Mouse (Mus musculus): ENCODE data around the gene Pde4d.

Gene Pde4d

GRCm38 (mm10) chr13:109639286-109639685 lies 1189.5 kb downstream of the Pde4d start:
- DNase-seq: no peak

GRCm38 (mm10) chr13:109641562-109641961 lies 1191.8 kb downstream of the Pde4d start:
- no peak for DNase-seq

GRCm38 (mm10) chr13:109643419-109643818 lies 1193.7 kb downstream of the Pde4d start:
- no peak for DNase-seq

- no peak for DNase-seq
Observed at GRCm38 (mm10) chr13:109644086-109644485, 1194.3 kb downstream of the Pde4d start.

- DNase-seq: peak; percentile 28
Observed at GRCm38 (mm10) chr13:109645284-109645909, 1195.6 kb downstream of the Pde4d start.

- DNase-seq: no peak
Observed at GRCm38 (mm10) chr13:109645910-109646284, 1196.1 kb downstream of the Pde4d start.

GRCm38 (mm10) chr13:109646597-109647232 lies 1197.0 kb downstream of the Pde4d start:
- DNase-seq: peak; percentile 28

- DNase-seq: no peak
Observed at GRCm38 (mm10) chr13:109647479-109648199, 1197.9 kb downstream of the Pde4d start.

GRCm38 (mm10) chr13:109648311-109648710 lies 1198.6 kb downstream of the Pde4d start:
- DNase-seq: no peak

- DNase-seq: no peak
Observed at GRCm38 (mm10) chr13:109651790-109652605, 1202.2 kb downstream of the Pde4d start.

- no peak for DNase-seq
Observed at GRCm38 (mm10) chr13:109652631-109653030, 1202.9 kb downstream of the Pde4d start.

GRCm38 (mm10) chr13:109655390-109655789 lies 1205.6 kb downstream of the Pde4d start:
- DNase-seq: no peak

GRCm38 (mm10) chr13:109659103-109659502 lies 1209.4 kb downstream of the Pde4d start:
- no peak for DNase-seq

GRCm38 (mm10) chr13:109661345-109661744 lies 1211.6 kb downstream of the Pde4d start:
- no peak for DNase-seq

GRCm38 (mm10) chr13:109662099-109662498 lies 1212.4 kb downstream of the Pde4d start:
- DNase-seq: no peak

GRCm38 (mm10) chr13:109662731-109663130 lies 1213.0 kb downstream of the Pde4d start:
- no peak for DNase-seq

- no peak for DNase-seq
Observed at GRCm38 (mm10) chr13:109664956-109665802, 1215.4 kb downstream of the Pde4d start.

- no peak for DNase-seq
Observed at GRCm38 (mm10) chr13:109665803-109666403, 1216.2 kb downstream of the Pde4d start.

- DNase-seq: no peak
Observed at GRCm38 (mm10) chr13:109669965-109670364, 1220.2 kb downstream of the Pde4d start.

GRCm38 (mm10) chr13:109671589-109672347 lies 1222.0 kb downstream of the Pde4d start:
- no peak for DNase-seq

- DNase-seq: no peak
Observed at GRCm38 (mm10) chr13:109677047-109677446, 1227.3 kb downstream of the Pde4d start.
